Mouse (Mus musculus) limb, embryonic 15.5 days (tissue): Measurements from ENCODE around the gene BC048671. TPM values are rescaled to one million over a fixed set of nuclear protein-coding genes. Genes with fewer than 3 reads are reported as not detected.

Source experiments
- ATAC-seq: fragments of 200-750 bp; cut with Nextera tagmentation; 2 replicates; pipeline ENCODE4 v1.8.0; 2017; ENCODE audit warnings: low read depth, moderate TSS enrichment; ENCODE audit not compliant: insufficient number of reproducible peaks, low FRiP score, low TSS enrichment
- H3K27ac ChIP-seq: fragments of 300-500 bp; sonication (generic); 2 replicates; pipeline ENCODE4 v1.5.1; 2015; ENCODE audit warnings: moderate library complexity, mild to moderate bottlenecking, inconsistent platforms
- H3K27me3 ChIP-seq: fragments of 300-500 bp; sonication (generic); 2 replicates; pipeline ENCODE4 v1.6.1; 2015; ENCODE audit warnings: inconsistent platforms
- H3K36me3 ChIP-seq: fragments of 300-500 bp; sonication (generic); 2 replicates; pipeline ENCODE4 v1.6.1; 2015; ENCODE audit warnings: inconsistent platforms
- H3K4me1 ChIP-seq: fragments of 300-500 bp; sonication (generic); 2 replicates; pipeline ENCODE4 v1.6.1; 2015; ENCODE audit warnings: inconsistent platforms
- H3K4me2 ChIP-seq: fragments of 300-500 bp; sonication (generic); 2 replicates; pipeline ENCODE4 v1.6.1; 2015; ENCODE audit warnings: mild to moderate bottlenecking, inconsistent platforms
- H3K4me3 ChIP-seq: fragments of 300-500 bp; sonication (generic); 2 replicates; pipeline ENCODE4 v1.5.1; 2015; ENCODE audit warnings: mild to moderate bottlenecking, inconsistent platforms
- H3K9ac ChIP-seq: fragments of 300-500 bp; sonication (generic); 2 replicates; pipeline ENCODE4 v1.6.1; 2015; ENCODE audit warnings: inconsistent platforms
- H3K9me3 ChIP-seq: fragments of 300-500 bp; sonication (generic); 2 replicates; pipeline ENCODE4 v1.6.1; 2016; ENCODE audit warnings: inconsistent platforms
- WGBS: fragments of 180-500 bp; shearing (Covaris S2); methylation state at CpG from one replicate; pipeline ENCODE4 v1.1.7; 2015; 5-methylcytosine and 5-hydroxymethylcytosine counted together
- polyA plus RNA-seq: library from polyadenylated mRNA; unstranded; fragments of >200 nt; fragmentation: Nextera tagmentation; extraction: Ambion mirVana; gene quantifications from 2 replicates; pipeline ENCODE4 v1.2.1, GENCODE M21; 2015

Gene BC048671
- not detected in 2 replicates for polyA plus RNA-seq

DNA sequence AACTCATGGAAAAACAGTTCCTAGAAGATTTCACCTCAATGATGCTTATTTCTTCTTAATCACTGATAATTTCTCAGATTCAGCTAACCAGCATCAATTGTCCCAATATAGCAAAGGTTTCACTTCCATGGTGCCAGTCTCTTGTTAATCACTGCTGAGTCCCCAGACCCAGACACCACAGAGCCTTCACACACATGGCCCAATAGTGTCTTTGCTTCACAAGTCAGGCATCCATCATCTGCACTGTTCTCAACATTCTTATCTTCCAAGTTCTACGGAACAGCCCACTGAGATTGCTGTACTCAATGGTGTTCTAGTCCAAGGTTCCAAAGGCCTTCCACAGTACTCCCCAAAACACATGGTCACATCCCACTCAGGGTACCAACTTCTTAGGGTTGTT is at the start of gene BC048671:
TSS of gene BC048671 (plus strand) at position 301 of the 400 bp plus-strand sequence.
- H3K4me2 ChIP-seq: no peak within 1 kb of the TSS
- no peaks in the 10 kb centered on the region for H3K9me3 ChIP-seq
- H3K9ac ChIP-seq: no peak within 1 kb of the TSS
- no peak for ATAC-seq
- H3K27ac ChIP-seq: no peak within 1 kb of the TSS
- H3K36me3 ChIP-seq: no peaks in the 10 kb centered on the region
- WGBS: 95% methylated on average over 1 of the region's 1 CpGs
- H3K27me3 ChIP-seq: no peaks in the 10 kb centered on the region
- H3K4me3 ChIP-seq: no peak within 1 kb of the TSS
- H3K4me1 ChIP-seq: no peaks in the 10 kb centered on the region

DNA sequence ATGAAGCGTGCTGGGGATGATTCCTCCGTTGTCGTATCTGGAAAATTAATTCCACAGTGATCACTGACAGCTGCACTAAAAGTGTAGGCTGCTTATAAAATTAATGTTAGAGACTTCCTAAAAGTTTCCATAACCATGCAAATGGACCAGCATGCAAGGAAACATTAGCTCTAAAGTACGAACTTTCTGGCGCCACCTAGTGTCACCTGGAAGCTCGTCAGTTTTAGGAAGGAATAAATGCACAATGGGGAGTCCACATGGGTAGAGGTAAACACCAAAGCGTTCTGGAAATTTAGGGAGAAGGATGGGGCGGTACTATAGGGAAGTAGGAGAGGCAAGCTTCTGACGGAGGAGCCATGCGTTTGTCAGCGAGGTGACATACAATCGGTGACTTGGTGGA is 12.8 kb upstream of the BC048671 start:
- WGBS: 53% methylated on average over 12 of the region's 12 CpGs
- Histone ChIP-seq H3K27me3 (no peaks in the 10 kb centered on the region), H3K4me1 (no peaks in the 10 kb centered on the region), H3K9me3 (no peaks in the 10 kb centered on the region), H3K36me3 (no peaks in the 10 kb centered on the region), H3K4me2 (no peak overlapping the region), H3K9ac (no peak overlapping the region), H3K27ac (no peak overlapping the region), H3K4me3 (no peak overlapping the region)
- ATAC-seq: no peak

DNA sequence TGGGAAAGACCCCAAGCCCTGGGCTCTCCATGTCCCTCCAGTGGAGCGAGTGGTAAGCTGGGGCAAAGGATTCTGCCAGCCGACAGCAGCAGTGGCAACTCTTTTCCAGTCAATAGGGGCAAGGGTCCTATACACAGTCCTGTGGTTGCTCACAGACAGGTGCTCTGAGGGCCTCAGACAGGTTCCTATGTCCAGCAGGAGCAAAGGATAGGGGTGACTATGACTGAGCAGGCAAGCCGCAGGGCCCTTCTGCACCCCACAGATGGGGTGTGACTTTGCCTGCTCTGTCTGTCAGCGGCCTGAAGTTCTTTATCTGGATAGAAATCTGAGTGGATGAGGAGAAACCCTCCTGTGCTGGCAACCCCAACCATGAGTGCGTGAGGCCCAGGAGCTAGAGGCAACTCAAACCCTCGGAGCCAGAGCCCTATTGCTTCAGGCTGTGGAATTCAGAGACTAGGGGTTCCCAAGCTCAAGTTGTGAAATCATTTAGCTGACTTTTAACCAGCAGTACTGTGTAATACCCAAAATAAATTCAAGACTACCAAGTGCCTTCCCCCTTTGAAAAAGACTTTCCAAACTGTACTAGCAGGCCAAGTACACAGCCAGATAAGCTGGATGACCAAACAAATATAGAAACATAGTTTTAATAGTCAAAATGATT is 5.4 kb downstream of the BC048671 start:
- Histone ChIP-seq H3K27ac (no peak overlapping the region), H3K4me3 (no peak overlapping the region), H3K36me3 (no peaks in the 10 kb centered on the region), H3K27me3 (no peaks in the 10 kb centered on the region), H3K4me2 (no peak overlapping the region), H3K4me1 (no peaks in the 10 kb centered on the region), H3K9me3 (peaks cover 9% of the 10 kb centered on the region; the same call in 1 of the 2 replicates), H3K9ac (no peak overlapping the region)
- ATAC-seq: no peak
- 80% methylated on average over 6 of the region's 6 CpGs for WGBS

DNA sequence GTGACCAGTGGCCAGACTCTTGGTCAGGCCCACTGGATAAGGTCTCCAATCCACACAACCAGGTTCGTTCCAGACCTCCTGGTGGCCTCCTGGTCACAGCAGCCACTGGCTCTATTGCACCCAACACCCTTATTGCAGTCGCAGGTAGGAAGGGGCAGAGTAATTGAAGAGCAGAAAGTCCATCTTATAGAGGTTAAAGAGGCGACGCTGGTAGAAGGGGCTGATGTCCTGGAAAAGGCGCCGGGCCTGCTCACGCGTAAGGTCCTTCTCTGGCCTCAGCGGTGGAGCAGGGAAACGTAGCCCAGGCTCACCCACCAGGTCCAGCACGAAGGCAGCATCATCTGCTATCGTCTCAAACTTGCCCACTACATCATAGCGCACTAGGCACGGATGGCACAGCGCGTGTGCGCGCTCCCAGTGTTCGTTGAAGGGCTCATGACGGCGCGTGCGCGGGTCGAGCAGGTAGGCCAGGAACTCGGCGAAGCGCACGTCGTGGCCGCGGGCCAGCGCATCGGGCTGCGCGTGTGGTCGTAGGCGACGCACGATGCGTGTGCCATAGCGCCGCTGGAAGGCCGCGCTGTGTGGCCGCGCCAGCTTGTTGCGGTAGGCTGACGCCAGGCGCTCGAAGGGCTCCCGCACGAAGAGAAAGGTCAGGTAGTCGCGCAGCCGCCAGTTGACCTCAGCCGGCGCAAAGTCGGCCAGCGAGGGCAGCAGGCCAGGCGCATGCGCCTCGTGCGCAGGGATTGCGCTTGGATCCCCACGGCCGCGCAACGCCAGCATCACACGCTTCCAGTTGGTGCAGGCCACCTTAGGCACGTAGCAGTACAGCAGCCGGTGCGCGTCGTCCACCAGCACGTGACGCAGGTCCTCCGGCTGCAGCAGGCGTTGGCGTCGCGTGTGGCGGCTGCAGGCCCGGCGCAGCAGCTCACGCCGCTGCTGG is 8.1 kb downstream of the BC048671 start:
- Histone ChIP-seq H3K4me2 (no peak overlapping the region), H3K36me3 (no peaks in the 10 kb centered on the region), H3K4me3 (no peak overlapping the region), H3K9ac (no peak overlapping the region), H3K27me3 (no peaks in the 10 kb centered on the region), H3K9me3 (peaks cover 9% of the 10 kb centered on the region; the same call in 1 of the 2 replicates), H3K4me1 (no peaks in the 10 kb centered on the region), H3K27ac (no peak overlapping the region)
- 85% methylated on average over 87 of the region's 87 CpGs for WGBS
- no peak for ATAC-seq

DNA sequence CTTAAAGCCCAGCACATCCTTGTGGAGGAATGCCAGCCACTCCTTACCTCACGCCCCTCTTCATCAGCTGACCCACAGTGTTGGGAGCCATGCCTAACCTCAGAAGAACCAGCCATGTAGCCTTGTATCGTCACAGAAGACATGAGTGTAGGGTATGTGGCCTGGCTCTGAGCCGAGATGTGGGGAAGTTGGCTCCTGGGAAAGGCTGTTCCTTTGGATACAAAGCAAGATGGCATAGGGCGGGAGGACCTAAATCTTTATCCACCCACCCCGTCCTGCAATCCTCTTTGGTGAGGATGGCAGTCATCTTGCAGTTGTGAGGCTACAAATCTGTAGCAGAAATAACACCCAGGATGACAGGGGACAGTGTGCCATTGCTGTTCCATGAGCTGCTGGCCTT is 14.9 kb downstream of the BC048671 start:
- no peaks in the 10 kb centered on the region for H3K27me3 ChIP-seq
- H3K27ac ChIP-seq: no peak overlapping the region
- H3K4me1 ChIP-seq: no peaks in the 10 kb centered on the region
- ATAC-seq: no peak
- H3K4me2 ChIP-seq: no peak overlapping the region
- no peaks in the 10 kb centered on the region for H3K9me3 ChIP-seq
- no peaks in the 10 kb centered on the region for H3K36me3 ChIP-seq
- 85% methylated on average over 5 of the region's 5 CpGs for WGBS
- H3K9ac ChIP-seq: no peak overlapping the region
- no peak overlapping the region for H3K4me3 ChIP-seq

DNA sequence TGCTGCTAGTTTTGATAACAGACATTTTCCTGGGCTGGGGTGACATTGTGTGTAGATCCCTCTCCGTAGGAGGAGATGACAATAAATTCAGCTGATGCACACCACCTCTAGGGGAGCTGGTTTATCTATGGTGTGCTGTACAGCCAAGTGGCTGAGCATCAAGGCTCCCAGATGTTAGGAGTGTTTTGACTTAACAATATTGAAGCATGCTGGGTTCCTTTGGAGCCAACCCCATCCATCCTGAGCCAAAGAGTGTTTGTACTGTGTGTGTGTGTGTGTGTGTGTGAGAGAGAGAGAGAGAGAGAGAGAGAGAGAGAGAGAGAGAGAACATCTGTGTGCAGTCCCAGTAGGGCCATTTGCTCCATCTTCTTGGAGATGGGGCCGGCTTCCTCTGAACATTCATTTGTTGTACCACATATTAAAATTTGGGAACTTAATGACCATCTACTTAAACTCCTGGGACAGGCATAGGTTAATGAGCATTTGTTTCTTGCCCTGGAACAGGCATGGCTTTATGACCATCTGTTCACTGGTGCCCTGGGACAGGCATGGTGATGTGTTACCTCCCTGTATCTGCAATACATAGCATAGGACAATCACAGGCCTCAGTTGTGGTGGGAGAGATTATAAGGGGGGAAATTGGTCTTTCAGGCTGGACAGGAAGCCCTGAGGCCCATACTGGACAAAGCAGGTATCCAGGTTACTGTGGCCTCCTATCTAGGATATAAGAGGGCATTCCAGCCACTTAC is 16.7 kb downstream of the BC048671 start:
- 47% methylated on average over 2 of the region's 2 CpGs for WGBS
- H3K4me3 ChIP-seq: no peak overlapping the region
- no peak overlapping the region for H3K4me2 ChIP-seq
- H3K4me1 ChIP-seq: no peaks in the 10 kb centered on the region
- no peaks in the 10 kb centered on the region for H3K36me3 ChIP-seq
- H3K9ac ChIP-seq: no peak overlapping the region
- H3K27me3 ChIP-seq: no peaks in the 10 kb centered on the region
- ATAC-seq: no peak
- no peaks in the 10 kb centered on the region for H3K9me3 ChIP-seq
- no peak overlapping the region for H3K27ac ChIP-seq

DNA sequence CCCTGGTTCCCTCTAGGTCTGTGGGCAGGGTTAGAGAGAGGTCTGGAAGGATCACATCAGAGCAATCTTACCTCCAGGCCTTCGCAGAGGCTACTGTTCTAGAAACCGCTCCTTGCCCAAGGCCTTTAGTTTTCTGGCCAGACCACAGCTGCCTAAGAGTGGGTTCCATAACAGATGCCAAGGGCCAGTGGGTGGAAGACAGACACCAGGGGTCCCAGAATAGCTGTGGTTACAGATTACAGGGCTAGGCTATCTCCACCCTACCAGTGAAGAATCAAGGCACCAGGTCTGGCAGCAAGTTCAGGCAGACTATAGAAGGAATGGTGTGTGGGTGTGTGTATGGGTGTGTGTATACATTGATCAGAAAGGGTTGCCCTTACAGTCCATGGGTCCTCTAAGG is 18.0 kb downstream of the BC048671 start:
- H3K4me1 ChIP-seq: no peaks in the 10 kb centered on the region
- no peaks in the 10 kb centered on the region for H3K27me3 ChIP-seq
- H3K9ac ChIP-seq: no peak overlapping the region
- ATAC-seq: no peak
- no peaks in the 10 kb centered on the region for H3K36me3 ChIP-seq
- H3K4me3 ChIP-seq: no peak overlapping the region
- no peaks in the 10 kb centered on the region for H3K9me3 ChIP-seq
- WGBS: 88% methylated on average over 2 of the region's 2 CpGs
- no peak overlapping the region for H3K27ac ChIP-seq
- H3K4me2 ChIP-seq: no peak overlapping the region

DNA sequence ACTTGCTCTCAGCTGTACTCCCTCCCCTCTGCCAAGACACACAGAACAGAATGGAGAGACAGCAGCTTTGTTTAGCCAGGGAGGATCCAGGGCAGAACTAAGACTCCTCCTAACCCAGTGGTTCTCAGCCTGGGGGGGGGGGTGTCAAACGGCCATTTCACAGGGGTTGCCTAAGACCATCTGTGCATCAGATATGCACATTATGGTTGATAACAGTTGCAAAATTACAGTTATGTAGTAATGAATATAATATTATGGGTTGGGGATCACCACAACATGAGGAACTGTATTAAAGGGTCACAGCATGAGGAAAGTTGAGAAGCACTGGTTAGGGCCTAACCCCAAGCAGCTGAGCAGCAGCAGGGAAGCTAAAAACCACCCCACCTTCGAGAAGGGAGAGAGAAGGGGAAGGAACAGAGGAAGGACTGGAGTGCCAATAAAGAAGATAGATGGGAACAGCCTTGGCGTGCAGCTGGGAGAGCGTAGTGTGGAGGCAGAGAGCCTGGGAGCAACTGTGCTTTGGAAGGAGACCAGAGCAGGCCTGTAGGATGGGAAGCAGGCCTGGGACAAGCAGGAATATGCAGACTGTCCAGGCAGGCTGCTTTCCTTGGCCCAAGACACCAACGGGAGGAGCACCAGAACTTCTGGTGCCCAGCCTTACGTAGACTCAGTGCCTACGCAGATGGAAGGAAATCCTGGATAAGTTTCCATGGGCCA is 18.6 kb downstream of the BC048671 start:
- WGBS: 65% methylated on average over 7 of the region's 7 CpGs
- Histone ChIP-seq H3K36me3 (no peaks in the 10 kb centered on the region), H3K4me3 (no peak overlapping the region), H3K9me3 (no peaks in the 10 kb centered on the region), H3K4me2 (no peak overlapping the region), H3K27me3 (no peaks in the 10 kb centered on the region; the same call in 1 of the 2 replicates), H3K9ac (no peak overlapping the region), H3K4me1 (no peaks in the 10 kb centered on the region), H3K27ac (no peak overlapping the region)
- no peak for ATAC-seq

DNA sequence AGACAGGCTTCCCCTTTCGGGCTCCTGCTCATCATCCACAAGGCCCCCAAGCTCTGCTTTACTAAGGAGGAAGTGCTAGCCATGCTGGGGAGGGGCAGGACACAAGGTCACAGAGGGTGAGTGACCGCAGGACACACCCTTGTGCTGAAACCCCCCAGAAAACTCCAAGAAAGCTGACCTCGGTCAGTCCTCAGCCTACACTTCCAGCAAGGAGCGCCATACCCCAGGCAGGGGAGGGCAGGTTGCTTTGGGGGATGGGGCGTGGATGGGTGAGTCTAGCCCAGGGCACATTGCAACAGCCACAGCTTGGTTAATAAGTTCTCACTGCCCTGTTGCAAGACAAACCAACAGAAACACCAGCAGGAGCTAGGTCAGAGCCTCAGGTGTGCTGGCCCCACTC is 19.4 kb downstream of the BC048671 start:
- Histone ChIP-seq H3K9me3 (no peaks in the 10 kb centered on the region), H3K9ac (no peak overlapping the region), H3K27ac (no peak overlapping the region), H3K27me3 (peaks cover 7% of the 10 kb centered on the region), H3K4me2 (no peak overlapping the region), H3K4me1 (peaks cover 4% of the 10 kb centered on the region), H3K4me3 (no peak overlapping the region), H3K36me3 (no peaks in the 10 kb centered on the region)
- ATAC-seq: no peak
- 87% methylated on average over 5 of the region's 5 CpGs for WGBS

DNA sequence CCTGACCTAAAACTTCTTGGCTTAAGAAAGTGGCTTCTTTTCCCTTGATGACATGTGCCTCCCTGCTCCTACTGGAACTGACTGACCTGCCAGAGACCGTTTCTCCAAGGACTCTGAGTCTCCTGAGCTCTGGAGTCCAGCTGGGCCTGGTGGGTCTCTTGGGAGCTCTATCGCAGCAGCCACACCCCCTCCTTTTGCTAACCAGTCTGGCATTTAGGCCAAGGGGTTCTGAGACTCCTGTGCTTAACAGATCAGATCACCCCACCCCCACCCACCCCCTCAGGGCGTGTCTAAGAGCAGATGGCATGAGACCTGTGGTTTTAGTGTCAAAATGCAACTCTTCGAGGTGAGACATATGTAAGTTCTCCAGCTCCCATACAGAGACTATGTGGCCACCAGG is 20.8 kb downstream of the BC048671 start:
- no peak overlapping the region for H3K27ac ChIP-seq
- no peak for ATAC-seq
- H3K36me3 ChIP-seq: no peaks in the 10 kb centered on the region
- H3K4me1 ChIP-seq: peaks cover 4% of the 10 kb centered on the region
- H3K4me2 ChIP-seq: no peak overlapping the region
- WGBS: 40% methylated on average over 4 of the region's 4 CpGs
- peaks cover 9% of the 10 kb centered on the region for H3K27me3 ChIP-seq
- no peak overlapping the region for H3K9ac ChIP-seq
- no peak overlapping the region for H3K4me3 ChIP-seq
- no peaks in the 10 kb centered on the region for H3K9me3 ChIP-seq

DNA sequence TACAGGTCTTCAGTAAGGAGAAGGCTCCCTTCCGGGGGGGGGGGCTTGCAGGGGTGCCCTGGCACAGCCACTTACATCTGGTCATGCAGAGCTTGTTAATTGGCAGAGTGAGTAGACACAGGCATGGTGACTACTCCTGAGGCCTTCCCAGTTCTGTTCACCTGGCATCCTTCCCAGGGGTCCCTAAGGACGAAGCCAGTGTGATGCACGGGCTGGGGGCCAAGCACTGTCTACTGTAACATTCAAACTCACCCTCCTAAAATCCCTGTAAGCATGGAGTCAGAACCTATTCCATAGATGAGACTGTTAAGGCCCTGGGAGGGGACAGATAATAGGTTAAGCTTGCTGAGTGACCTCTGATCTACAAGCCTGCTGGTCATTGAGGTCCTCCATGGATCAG is 23.0 kb downstream of the BC048671 start:
- no peak overlapping the region for H3K27ac ChIP-seq
- no peak overlapping the region for H3K4me2 ChIP-seq
- H3K27me3 ChIP-seq: peaks cover 9% of the 10 kb centered on the region
- no peak overlapping the region for H3K9ac ChIP-seq
- peaks cover 4% of the 10 kb centered on the region for H3K4me1 ChIP-seq
- H3K4me3 ChIP-seq: no peak overlapping the region
- no peak for ATAC-seq
- H3K36me3 ChIP-seq: no peaks in the 10 kb centered on the region
- 58% methylated on average over 3 of the region's 3 CpGs for WGBS
- no peaks in the 10 kb centered on the region for H3K9me3 ChIP-seq
